Mouse (Mus musculus) stomach, embryonic 14.5 days (tissue): ENCODE measurements around the gene Zfp385a. TPM values are rescaled to one million over a fixed set of nuclear protein-coding genes. Genes with fewer than 3 reads are reported as not detected.

Experiments used
- ATAC-seq: fragments of 200-750 bp; cut with Nextera tagmentation; 2 replicates; pipeline ENCODE4 v1.8.0; 2017; ENCODE audit warnings: low read depth, moderate TSS enrichment; ENCODE audit not compliant: insufficient number of reproducible peaks, insufficient read depth, low FRiP score
- H3K27ac ChIP-seq: fragments of 300-500 bp; sonication (generic); 2 replicates; pipeline ENCODE4 v1.5.1; 2014; ENCODE audit warnings: mild to moderate bottlenecking, low read length, moderate library complexity, mixed read lengths
- H3K27me3 ChIP-seq: fragments of 300-500 bp; sonication (generic); 2 replicates; pipeline ENCODE4 v1.6.1; 2014; ENCODE audit warnings: low read length, control low read depth, mixed read lengths; ENCODE audit not compliant: control insufficient read depth, insufficient read depth
- H3K36me3 ChIP-seq: fragments of 300-500 bp; sonication (generic); 2 replicates; pipeline ENCODE4 v1.6.1; 2014; ENCODE audit warnings: mild to moderate bottlenecking, control low read depth, low read length, moderate library complexity, mixed read lengths; ENCODE audit not compliant: control insufficient read depth, insufficient read depth
- H3K4me1 ChIP-seq: fragments of 300-500 bp; sonication (generic); 2 replicates; pipeline ENCODE4 v1.6.1; 2014; ENCODE audit warnings: low read length, control low read depth, mixed read lengths; ENCODE audit not compliant: control insufficient read depth, insufficient read depth
- H3K4me2 ChIP-seq: fragments of 300-500 bp; sonication (generic); replicated peaks from 2 replicates; pipeline ENCODE4 v1.6.1; 2014; ENCODE audit warnings: low read depth, low read length, control low read depth
- H3K4me3 ChIP-seq: fragments of 300-500 bp; sonication (generic); 2 replicates; pipeline ENCODE4 v1.5.1; 2014; ENCODE audit warnings: low read depth, low read length, control low read depth
- H3K9ac ChIP-seq: fragments of 300-500 bp; sonication (generic); replicated peaks from 2 replicates; pipeline ENCODE4 v1.6.1; 2014; ENCODE audit warnings: low read depth, mild to moderate bottlenecking, control low read depth, low read length, moderate library complexity, mixed read lengths
- H3K9me3 ChIP-seq: fragments of 300-500 bp; sonication (generic); 2 replicates; pipeline ENCODE4 v1.6.1; 2016; ENCODE audit warnings: low read depth, low read length, control low read depth; ENCODE audit not compliant: control insufficient read depth
- WGBS: fragments of 180-500 bp; shearing (Covaris S2); extraction: QIAGEN DNeasy Blood & Tissue Kit; methylation state at CpG from one replicate; pipeline ENCODE4 v1.1.7; 2014; 5-methylcytosine and 5-hydroxymethylcytosine counted together
- polyA plus RNA-seq: library from polyadenylated mRNA; unstranded; fragments of >200 nt; fragmentation: Nextera tagmentation; extraction: Ambion mirVana; gene quantifications from 2 replicates; pipeline ENCODE4 v1.2.1, GENCODE M21; 2014

Zfp385a gene
- polyA plus RNA-seq, 1 experiment from 2014 or later: 11.7 TPM

DNA sequence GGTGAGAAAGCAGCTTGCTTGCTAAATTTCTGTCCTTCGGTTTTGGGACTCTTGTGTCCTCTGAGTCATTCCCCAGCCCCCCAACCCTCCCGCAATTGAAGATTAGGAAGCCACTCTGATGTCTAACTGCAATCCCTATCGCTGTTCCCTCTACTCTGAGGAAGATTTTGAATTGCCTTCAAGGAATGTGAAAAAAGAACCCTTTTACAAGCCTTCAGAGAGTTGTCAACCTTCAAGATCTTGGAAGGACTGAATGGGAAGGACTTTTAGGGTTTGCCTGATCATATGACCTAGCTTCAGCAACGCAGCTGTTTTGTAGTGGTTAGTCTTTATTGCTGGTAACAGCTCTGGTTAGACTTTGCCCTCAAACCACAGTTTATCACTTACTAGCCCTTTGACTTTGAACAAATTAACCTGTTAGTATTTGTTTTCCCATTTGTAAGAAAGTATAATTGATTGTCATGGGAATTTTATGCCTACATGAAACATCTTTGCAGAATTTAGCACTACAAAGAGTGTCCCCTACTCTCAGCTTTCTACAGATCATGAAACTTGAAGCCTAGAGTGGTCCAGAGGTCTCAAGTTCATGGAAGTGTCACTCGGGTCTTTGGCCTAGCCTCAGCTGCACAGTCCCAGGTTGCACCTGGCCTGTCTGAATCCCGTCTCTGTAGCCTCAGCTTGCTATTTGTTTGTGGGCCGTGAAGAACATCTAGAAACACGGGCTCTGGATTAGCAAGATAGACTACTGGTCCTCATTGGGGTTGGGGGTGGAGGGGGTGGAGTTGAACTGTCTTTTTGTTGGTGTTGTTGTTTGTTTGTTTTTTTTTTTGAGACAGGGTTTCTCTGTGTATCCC lies 33.9 kb downstream of the Zfp385a start:
- Histone ChIP-seq H3K4me2 (peak overlapping the region; percentile 64), H3K4me3 (peak overlapping the region; percentile 38), H3K4me1 (peaks cover 55% of the 10 kb centered on the region), H3K36me3 (no peaks in the 10 kb centered on the region), H3K9me3 (no peaks in the 10 kb centered on the region), H3K9ac (peak overlapping the region; percentile 57), H3K27ac (peak overlapping the region; percentile 87), H3K27me3 (no peaks in the 10 kb centered on the region)
- no peak for ATAC-seq
- 31% methylated on average over 8 of the region's 8 CpGs for WGBS

DNA sequence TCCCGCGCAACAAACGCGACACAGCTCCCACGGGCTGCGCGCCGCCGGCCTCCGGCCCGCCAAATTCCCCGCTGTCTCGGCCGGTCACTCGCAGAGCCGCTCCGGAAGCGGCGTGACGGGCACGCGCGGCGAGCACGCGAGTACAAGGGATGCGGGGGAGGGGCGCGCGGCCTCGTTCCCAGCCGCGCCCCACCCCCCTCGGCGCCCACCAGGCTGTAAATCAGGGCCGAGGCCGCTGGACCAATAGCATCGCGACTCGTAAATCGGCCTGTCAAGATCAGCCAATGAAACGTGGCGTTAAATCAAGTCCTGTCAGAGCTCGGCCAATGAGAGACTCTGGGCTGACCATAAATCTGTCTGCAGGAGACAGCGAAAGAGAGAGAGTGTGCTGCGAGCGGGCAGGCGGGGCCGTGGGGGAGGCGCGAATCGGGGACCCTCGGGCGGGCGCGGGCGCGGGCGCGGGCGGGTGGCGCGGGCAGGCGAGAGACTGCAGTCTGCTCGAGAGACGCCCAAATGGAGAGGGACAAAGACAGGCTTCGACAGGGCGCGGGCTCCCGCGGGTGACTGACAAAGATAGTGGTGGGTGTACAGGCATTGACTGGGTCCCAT lies 34.7 kb downstream of the Zfp385a start:
- H3K4me2 ChIP-seq: peak overlapping the region; percentile 66
- H3K27ac ChIP-seq: peak overlapping the region; percentile 87
- H3K4me1 ChIP-seq: peaks cover 64% of the 10 kb centered on the region
- under 1% methylated on average over 71 of the region's 71 CpGs for WGBS
- peak overlapping the region; percentile 57 for H3K9ac ChIP-seq
- no peaks in the 10 kb centered on the region for H3K36me3 ChIP-seq
- no peaks in the 10 kb centered on the region for H3K27me3 ChIP-seq
- H3K9me3 ChIP-seq: no peaks in the 10 kb centered on the region
- ATAC-seq: peak; percentile 95
- peak overlapping the region; percentile 38 for H3K4me3 ChIP-seq

DNA sequence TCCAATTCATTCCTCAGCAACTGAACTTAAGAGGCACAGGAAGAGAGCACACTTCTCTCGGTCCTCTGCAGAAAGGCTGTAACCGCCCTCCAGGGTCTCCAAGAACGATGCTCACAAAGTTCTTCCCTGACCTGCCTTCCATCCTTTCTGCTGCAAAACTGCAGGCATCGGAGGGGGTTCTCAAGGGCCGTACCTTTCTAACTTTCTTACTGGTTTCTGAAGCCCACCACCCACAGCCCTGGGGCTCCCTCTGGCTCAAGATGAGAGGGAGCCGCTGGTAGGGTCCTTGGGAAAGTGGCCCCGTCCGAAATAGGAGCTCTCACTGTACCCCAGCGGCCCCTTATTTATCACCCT lies 35.3 kb downstream of the Zfp385a start:
- H3K36me3 ChIP-seq: no peaks in the 10 kb centered on the region
- H3K4me2 ChIP-seq: peak overlapping the region; percentile 66
- ATAC-seq: no peak
- no peaks in the 10 kb centered on the region for H3K27me3 ChIP-seq
- H3K27ac ChIP-seq: peak overlapping the region; percentile 87
- 1% methylated on average over 9 of the region's 9 CpGs for WGBS
- H3K9ac ChIP-seq: peak overlapping the region; percentile 54
- H3K4me3 ChIP-seq: peak overlapping the region; percentile 38
- H3K4me1 ChIP-seq: peaks cover 69% of the 10 kb centered on the region
- no peaks in the 10 kb centered on the region for H3K9me3 ChIP-seq

- 6% methylated on average over 8 of the region's 8 CpGs for WGBS
- Histone ChIP-seq H3K4me2 (peak overlapping the region; percentile 66), H3K4me1 (peaks cover 74% of the 10 kb centered on the region), H3K36me3 (0 out of 2 replicates have a peak, but pooled peaks cover 1% of the 10 kb centered on the region), H3K9me3 (no peaks in the 10 kb centered on the region), H3K4me3 (peak overlapping the region; percentile 38), H3K27me3 (no peaks in the 10 kb centered on the region), H3K9ac (peak overlapping the region; percentile 54), H3K27ac (peak overlapping the region; percentile 87)
- no peak for ATAC-seq
Measured at GRCm38 (mm10) chr15:103303916-103304615, 35.8 kb downstream of the Zfp385a start.

- no peak for ATAC-seq
- no peaks in the 10 kb centered on the region for H3K9me3 ChIP-seq
- WGBS: 16% methylated on average over 6 of the region's 6 CpGs
- H3K27ac ChIP-seq: peak overlapping the region; percentile 90; the same call in 1 of the 2 replicates
- H3K4me2 ChIP-seq: no peak overlapping the region
- H3K4me1 ChIP-seq: peaks cover 71% of the 10 kb centered on the region
- no peak overlapping the region for H3K4me3 ChIP-seq
- H3K27me3 ChIP-seq: no peaks in the 10 kb centered on the region
- peaks cover 15% of the 10 kb centered on the region; the same call in 1 of the 2 replicates for H3K36me3 ChIP-seq
- H3K9ac ChIP-seq: no peak overlapping the region
Measured at GRCm38 (mm10) chr15:103302341-103303021, 37.4 kb downstream of the Zfp385a start.

- Histone ChIP-seq H3K36me3 (peaks cover 22% of the 10 kb centered on the region; the same call in 1 of the 2 replicates), H3K4me1 (peaks cover 67% of the 10 kb centered on the region), H3K4me2 (no peak overlapping the region), H3K27ac (peak overlapping the region; percentile 90; the same call in 1 of the 2 replicates), H3K4me3 (no peak overlapping the region), H3K27me3 (no peaks in the 10 kb centered on the region), H3K9me3 (no peaks in the 10 kb centered on the region), H3K9ac (no peak overlapping the region; the same call in 1 of the 2 replicates)
- WGBS: 34% methylated on average over 5 of the region's 5 CpGs
- ATAC-seq: no peak
Measured at GRCm38 (mm10) chr15:103301547-103302340, 38.1 kb downstream of the Zfp385a start.

DNA sequence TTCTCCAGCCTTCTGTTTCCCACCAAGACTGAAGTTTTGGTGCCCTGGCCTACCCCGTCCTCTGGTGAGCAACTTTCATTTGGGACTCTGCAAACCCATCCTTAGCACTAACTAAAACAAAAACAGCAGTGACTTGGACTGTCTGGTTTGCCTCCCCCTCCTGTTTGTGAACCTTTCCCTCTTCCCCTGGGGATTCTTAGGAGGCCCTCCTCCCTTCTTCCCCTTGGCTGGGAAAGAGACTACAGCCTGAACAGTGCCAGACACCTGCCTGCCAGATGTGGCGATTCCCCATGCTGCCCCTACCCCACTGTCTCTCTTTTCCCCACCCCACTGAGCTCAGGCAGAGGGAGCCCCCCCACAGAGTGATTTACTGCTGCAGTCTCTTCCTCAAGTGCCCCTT lies 38.8 kb downstream of the Zfp385a start:
- Histone ChIP-seq H3K9ac (no peak overlapping the region), H3K4me1 (peaks cover 64% of the 10 kb centered on the region), H3K27ac (peak overlapping the region; percentile 90), H3K9me3 (no peaks in the 10 kb centered on the region), H3K27me3 (no peaks in the 10 kb centered on the region), H3K4me3 (no peak overlapping the region), H3K36me3 (peaks cover 24% of the 10 kb centered on the region; the same call in 1 of the 2 replicates), H3K4me2 (no peak overlapping the region)
- 37% methylated on average over 2 of the region's 2 CpGs for WGBS
- ATAC-seq: no peak
